Mouse (Mus musculus) layer of hippocampus, adult 2 months (tissue): Measurements from ENCODE around the gene Fam213b. TPM values are rescaled to one million over a fixed set of nuclear protein-coding genes. Genes with fewer than 3 reads are reported as not detected.

Source experiments
- DNase-seq, 2 experiments: peaks; one replicate each; pipeline ENCODE4 v3.0.0; 2022; ENCODE audit warnings: low spot score in 2 of 2
- H3K27ac ChIP-seq: fragments of 200-600 bp; 2 replicates; pipeline ENCODE4 v1.8.1; 2022
- H3K4me3 ChIP-seq: fragments of 200-600 bp; 2 replicates; pipeline ENCODE4 v1.8.1; 2022; ENCODE audit warnings: mild to moderate bottlenecking
- CTCF ChIP-seq: fragments of 200-600 bp; conservative IDR thresholded peaks from 2 replicates; pipeline ENCODE4 v1.8.1; 2022; ENCODE audit warnings: antibody characterized with exemption, mild to moderate bottlenecking, moderate library complexity
- total RNA-seq, 2 experiments: library from RNA; stranded (reverse); gene quantifications; 2 replicates each; pipeline ENCODE4 v1.2.3; 2021

Gene Fam213b
- total RNA-seq, 2 experiments from 2014 or later: 48.1 to 48.9 TPM

GRCm38 (mm10) chr4:154886876-154887592 is 11.9 kb downstream of the Fam213b start:
- no peak overlapping the region for H3K27ac ChIP-seq
- no peak for DNase-seq
- H3K4me3 ChIP-seq: no peak overlapping the region
- TF ChIP-seq CTCF: no peak

GRCm38 (mm10) chr4:154885416-154885815 is 13.5 kb downstream of the Fam213b start:
- no peak for DNase-seq
- TF ChIP-seq CTCF: no peak
- no peak overlapping the region for H3K27ac ChIP-seq
- no peak overlapping the region for H3K4me3 ChIP-seq

- Histone ChIP-seq H3K4me3 (no peak overlapping the region), H3K27ac (no peak overlapping the region)
- no peak for TF ChIP-seq CTCF
- no peak for DNase-seq
These were observed 16.8 kb downstream of the Fam213b start for GRCm38 (mm10) chr4:154882014-154882659.

- no peak for TF ChIP-seq CTCF
- H3K4me3 ChIP-seq: no peak overlapping the region
- no peak overlapping the region for H3K27ac ChIP-seq
- DNase-seq: peak in 1 of 2 experiments; percentile 34
These were observed 18.2 kb downstream of the Fam213b start for GRCm38 (mm10) chr4:154880730-154881129.

GRCm38 (mm10) chr4:154877864-154878548 is 20.9 kb downstream of the Fam213b start:
- Histone ChIP-seq H3K27ac (peak overlapping the region; percentile 77), H3K4me3 (peak overlapping the region; percentile 45)
- peak; percentile 80 for TF ChIP-seq CTCF
- peak; percentile 91 to 94 for DNase-seq

- DNase-seq: no peak
- TF ChIP-seq CTCF: no peak
- Histone ChIP-seq H3K4me3 (no peak overlapping the region), H3K27ac (no peak overlapping the region)
These were observed 25.7 kb downstream of the Fam213b start for GRCm38 (mm10) chr4:154873186-154873585.

GRCm38 (mm10) chr4:154871757-154872251 is 27.1 kb downstream of the Fam213b start:
- no peak overlapping the region for H3K27ac ChIP-seq
- 0 out of 2 replicates have a peak, but pooled peaks have one; percentile 23 for TF ChIP-seq CTCF
- H3K4me3 ChIP-seq: no peak overlapping the region
- DNase-seq: no peak

GRCm38 (mm10) chr4:154870721-154871120 is 28.2 kb downstream of the Fam213b start:
- Histone ChIP-seq H3K4me3 (no peak overlapping the region), H3K27ac (no peak overlapping the region)
- DNase-seq: no peak
- no peak for TF ChIP-seq CTCF

- no peak within 1 kb of the TSS for H3K27ac ChIP-seq
- no peak for TF ChIP-seq CTCF
- H3K4me3 ChIP-seq: no peak within 1 kb of the TSS
- DNase-seq: peak in 1 of 2 experiments; percentile 7
These were observed 29.5 kb downstream of the Fam213b start, which contains the start of gene Mmel1 for GRCm38 (mm10) chr4:154869440-154869839. Gene Mmel1 (plus strand): TSS chr4:154869585.

- Histone ChIP-seq H3K27ac (no peak overlapping the region), H3K4me3 (no peak overlapping the region)
- DNase-seq: peak in 1 of 2 experiments; percentile 3
- no peak for TF ChIP-seq CTCF
These were observed 31.7 kb downstream of the Fam213b start for GRCm38 (mm10) chr4:154867257-154867656.

GRCm38 (mm10) chr4:154866391-154866790 is 32.5 kb downstream of the Fam213b start:
- peak in 1 of 2 experiments; percentile 5 for DNase-seq
- TF ChIP-seq CTCF: no peak
- no peak overlapping the region for H3K27ac ChIP-seq
- H3K4me3 ChIP-seq: no peak overlapping the region

GRCm38 (mm10) chr4:154864961-154865760 is 33.8 kb downstream of the Fam213b start:
- peak overlapping the region; percentile 79; the same call in 1 of the 2 replicates for H3K27ac ChIP-seq
- DNase-seq: peak in 1 of 2 experiments; percentile 8
- TF ChIP-seq CTCF: no peak
- H3K4me3 ChIP-seq: peak overlapping the region; percentile 54; the same call in 1 of the 2 replicates
